ENCODE assay signal across 17 mouse cellular contexts in the genomic region with DNA sequence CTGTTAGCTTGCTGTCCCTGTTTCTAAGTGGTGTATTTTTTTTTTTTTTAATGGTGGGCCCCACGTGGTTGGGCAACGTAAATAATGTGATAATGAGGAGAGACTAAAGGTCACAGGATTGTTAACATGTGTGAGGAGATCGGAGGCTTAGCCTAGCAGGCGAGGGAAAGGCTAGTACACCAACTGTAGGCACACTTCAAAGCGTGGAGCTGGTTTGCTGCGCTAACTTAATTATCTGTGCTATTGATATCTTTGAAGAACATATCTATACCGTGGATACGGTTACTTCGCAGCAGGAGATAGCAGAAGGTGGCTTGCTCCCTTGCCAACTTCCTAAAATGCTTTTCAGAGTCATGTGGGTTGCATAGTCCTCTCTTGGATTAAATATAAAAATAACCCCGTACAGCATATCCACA.
DNase-seq lines count a peak whose midpoint lies in the region; ATAC-seq and TF ChIP-seq lines count a peak whose summit lies in the region.
"Had no signal": no experiment of that assay in that cellular context is flagged by ENCODE, and none has a peak within 500 bp of the region (broad histone marks: within the 10 kb centered on the region; RNA-seq: fewer than 3 reads in every experiment).

No protein-coding gene starts in this region.

- no peak for TF ChIP-seq CTCF in MEL (IDR thresholded peaks at IDR 0.05 in 2 of 3, conservative IDR thresholded peaks at IDR 0.05 in 1 of 3; ENCODE audit: control insufficient read depth in 1 of 3, insufficient read depth in 1 of 3, low read depth in 2 of 3, low read length in 3 of 3, poor library complexity in 1 of 3, severe bottlenecking in 1 of 3)
- TF ChIP-seq CTCF in intestine, postnatal 0 days (IDR thresholded peaks at IDR 0.05; ENCODE audit: low read depth), result no peak

- no peaks in the 10 kb centered on the region for H3K27me3 ChIP-seq in MEL (ENCODE audit: control insufficient read depth in 1 of 2, insufficient read depth in 2 of 2, low read length in 2 of 2)
- no peaks in the 10 kb centered on the region for H3K27me3 ChIP-seq in embryonic facial prominence, embryonic 10.5 days (replicated peaks; ENCODE audit: low read depth, poor library complexity, severe bottlenecking)
- H3K27me3 ChIP-seq in intestine, postnatal 0 days (replicated peaks; ENCODE audit: control insufficient read depth, insufficient read depth, low read length), result no peaks in the 10 kb centered on the region
- H3K27me3 ChIP-seq: CH12.LX; hindbrain, embryonic 15.5 days; midbrain, embryonic 13.5 days; neural tube, embryonic 12.5 days had no signal

- peak overlapping the region; percentile 36 for H3K9ac ChIP-seq in MEL (ENCODE audit: control insufficient read depth, low read depth, low read length, poor library complexity, severe bottlenecking)
- no peak overlapping the region for H3K9ac ChIP-seq in intestine, postnatal 0 days (ENCODE audit: low read depth, low read length)
- H3K9ac ChIP-seq: hindbrain, embryonic 15.5 days; liver, postnatal 0 days; midbrain, embryonic 13.5 days; neural tube, embryonic 12.5 days had no signal

- no peak for TF ChIP-seq RAD21 in MEL (IDR thresholded peaks at IDR 0.05; ENCODE audit: low read depth, low read length)

- H3K4me2 ChIP-seq in intestine, postnatal 0 days (replicated peaks; ENCODE audit: low read depth), result peak overlapping the region; percentile 10; the same call in 1 of the 2 replicates
- H3K4me2 ChIP-seq: hindbrain, embryonic 15.5 days; midbrain, embryonic 13.5 days; neural tube, embryonic 12.5 days had no signal

- H3K27ac ChIP-seq in MEL (ENCODE audit: control insufficient read depth, low read depth, low read length), result peak overlapping the region; percentile 68
- peak overlapping the region; percentile 61; the same call in 1 of the 2 replicates for H3K27ac ChIP-seq in embryonic facial prominence, embryonic 10.5 days (replicated peaks)
- H3K27ac ChIP-seq in intestine, postnatal 0 days (ENCODE audit: low read depth, low read length), result no peak overlapping the region; the same call in 1 of the 2 replicates
- H3K27ac ChIP-seq: hindbrain, embryonic 15.5 days; midbrain, embryonic 13.5 days; neural tube, embryonic 12.5 days had no signal

- intact Hi-C loops in heart, postnatal 10 days (cut with DNase I), result no loop called here

- H3K79me2 ChIP-seq in MEL (ENCODE audit: control insufficient read depth, insufficient read depth, low read length, poor library complexity), result no peaks in the 10 kb centered on the region

- no peaks in the 10 kb centered on the region for H3K9me3 ChIP-seq in MEL (replicated peaks; ENCODE audit: insufficient read depth, low read length)
- H3K9me3 ChIP-seq in embryonic facial prominence, embryonic 10.5 days, result no peaks in the 10 kb centered on the region
- no peaks in the 10 kb centered on the region for H3K9me3 ChIP-seq in intestine, postnatal 0 days (ENCODE audit: control insufficient read depth)
- H3K9me3 ChIP-seq: hindbrain, embryonic 15.5 days; midbrain, embryonic 13.5 days; neural tube, embryonic 12.5 days had no signal

- no peak for TF ChIP-seq POLR2A in MEL (IDR thresholded peaks at IDR 0.05; ENCODE audit: control insufficient read depth in 1 of 2, insufficient read depth in 1 of 2, low read depth in 1 of 2, low read length in 2 of 2, poor library complexity in 1 of 2)

- WGBS in embryonic facial prominence, embryonic 10.5 days, result 37% methylated on average over 10 of the region's 10 CpGs
- 35% methylated on average over 10 of the region's 10 CpGs for WGBS in intestine, postnatal 0 days

- peaks cover 12 to 13% of the 10 kb centered on the region in 2 experiments for H3K4me1 ChIP-seq in MEL (ENCODE audit: control insufficient read depth in 1 of 2, insufficient read depth in 2 of 2, low read length in 2 of 2)
- H3K4me1 ChIP-seq in embryonic facial prominence, embryonic 10.5 days, result peaks cover 52% of the 10 kb centered on the region
- peaks cover 9% of the 10 kb centered on the region; the same call in 1 of the 2 replicates for H3K4me1 ChIP-seq in intestine, postnatal 0 days (replicated peaks; ENCODE audit: control insufficient read depth, insufficient read depth, low read length)
- H3K4me1 ChIP-seq: hindbrain, embryonic 15.5 days; midbrain, embryonic 13.5 days; neural tube, embryonic 12.5 days had no signal

- ATAC-seq in intestine, postnatal 0 days, result peak; percentile 89
- ATAC-seq: liver, postnatal 0 days; midbrain, embryonic 13.5 days had no signal

- peak; percentile 63 to 81 for TF ChIP-seq EP300 in MEL (IDR thresholded peaks at IDR 0.05; ENCODE audit: low read depth in 1 of 2, low read length in 2 of 2)

- peak; percentile 89 for DNase-seq in heart, adult 11 months
- no peak for DNase-seq in heart, postnatal 10 days
- DNase-seq in MEL (ENCODE audit: low read depth, low spot score), result peak; percentile 60
- DNase-seq in embryonic facial prominence, embryonic 10.5 days (ENCODE audit: low spot score), result peak; percentile 64
- no peak for DNase-seq in spleen, postnatal 10 days (ENCODE audit: low spot score in 2 of 2)
- DNase-seq in B cell, adult 2 months, result no peak
- DNase-seq: cerebellum, adult 8-10 months; gastrocnemius, postnatal 36 days; kidney, adult 2 months; kidney, postnatal 10 days; liver, postnatal 0 days; lung, postnatal 10 days had no signal

- H3K4me3 ChIP-seq in MEL (ENCODE audit: control insufficient read depth in 1 of 2, insufficient read depth in 1 of 2, low read depth in 2 of 2, low read length in 2 of 2), result peak overlapping the region in 1 of 2 experiments; percentile 12; a peak in 1 of 4 replicates
- no peak overlapping the region for H3K4me3 ChIP-seq in embryonic facial prominence, embryonic 10.5 days
- no peak overlapping the region for H3K4me3 ChIP-seq in intestine, postnatal 0 days (ENCODE audit: low read depth, low read length)
- H3K4me3 ChIP-seq: hindbrain, embryonic 15.5 days; midbrain, embryonic 13.5 days; neural tube, embryonic 12.5 days had no signal

- H3K36me3 ChIP-seq in MEL (ENCODE audit: control insufficient read depth in 1 of 2, insufficient read depth in 2 of 2, low read length in 2 of 2), result peaks cover 0 to 13% of the 10 kb centered on the region in 2 experiments; a peak in 2 of 4 replicates
- H3K36me3 ChIP-seq in embryonic facial prominence, embryonic 10.5 days (replicated peaks), result no peaks in the 10 kb centered on the region
- no peaks in the 10 kb centered on the region for H3K36me3 ChIP-seq in intestine, postnatal 0 days (ENCODE audit: control insufficient read depth, insufficient read depth)
- H3K36me3 ChIP-seq: hindbrain, embryonic 15.5 days; midbrain, embryonic 13.5 days; neural tube, embryonic 12.5 days had no signal

TF ChIP-seq in MEL, 35 proteins besides CTCF, POLR2A, EP300 and RAD21:
- TF ChIP-seq ETS1 (IDR thresholded peaks at IDR 0.05; ENCODE audit: low read depth, low read length) (peak; percentile 70), SIN3A (IDR thresholded peaks at IDR 0.05; ENCODE audit: low read length) (peak; percentile 19; the same call in 1 of the 2 replicates), USF2 (IDR thresholded peaks at IDR 0.05; ENCODE audit: borderline replicate concordance in 1 of 2, insufficient read depth in 1 of 2, low read depth in 1 of 2, low read length in 2 of 2) (no peak), ELF1 (IDR thresholded peaks at IDR 0.05; ENCODE audit: low read depth, low read length) (0 out of 2 replicates have a peak, but pooled peaks have one; percentile 5), MXI1 (IDR thresholded peaks at IDR 0.05; ENCODE audit: low read depth, low read length) (0 out of 2 replicates have a peak, but pooled peaks have one; percentile 29), MAFK (IDR thresholded peaks at IDR 0.05; ENCODE audit: borderline replicate concordance, low read depth, low read length) (no peak), USF1 (IDR thresholded peaks at IDR 0.05; ENCODE audit: low read depth, low read length) (peak; percentile 59; the same call in 1 of the 2 replicates), JUND (IDR thresholded peaks at IDR 0.05; ENCODE audit: low read depth, low read length) (no peak), ZNF384 (IDR thresholded peaks at IDR 0.05; ENCODE audit: low read depth, low read length) (peak; percentile 80), MYB (IDR thresholded peaks at IDR 0.05; ENCODE audit: low read depth, low read length) (0 out of 2 replicates have a peak, but pooled peaks have one; percentile 27), TCF12 (IDR thresholded peaks at IDR 0.05; ENCODE audit: low read depth, low read length) (peak; percentile 86), MEF2A (IDR thresholded peaks at IDR 0.05; ENCODE audit: extremely low read depth, insufficient replicate concordance, low read depth, low read length, poor library complexity, severe bottlenecking) (peak; percentile 14; the same call in 1 of the 2 replicates), NELFE (IDR thresholded peaks at IDR 0.05; ENCODE audit: low read depth, low read length) (no peak), CHD2 (IDR thresholded peaks at IDR 0.05; ENCODE audit: low read length) (no peak), BHLHE40 (IDR thresholded peaks at IDR 0.05; ENCODE audit: borderline replicate concordance, low read depth, low read length) (no peak), GATA1 (IDR thresholded peaks at IDR 0.05; ENCODE audit: low read depth, low read length) (peak; percentile 82)

Comparison
In these comparisons a context has a peak if more than half of its experiments do, and no peak if none do; other contexts are left out.
1. DNase-seq: peak in heart, adult 11 months (single experiment), MEL (single experiment) and embryonic facial prominence, embryonic 10.5 days (single experiment); none in heart, postnatal 10 days (0 of 2), spleen, postnatal 10 days (0 of 2) and B cell, adult 2 months (0 of 2).